Mouse (Mus musculus) intestine, postnatal 0 days (tissue): ENCODE results near the gene Rangap1. TPM values are rescaled to one million over a fixed set of nuclear protein-coding genes. Genes with fewer than 3 reads are reported as not detected.

ENCODE experiments used
- ATAC-seq: fragments of 200-750 bp; cut with Nextera tagmentation; 2 replicates; pipeline ENCODE4 v1.8.0; 2017; ENCODE audit warnings: mild to moderate bottlenecking, moderate TSS enrichment, moderate library complexity
- H3K27ac ChIP-seq: fragments of 300-500 bp; sonication (generic); 2 replicates; pipeline ENCODE4 v1.5.1; 2014; ENCODE audit warnings: mild to moderate bottlenecking, low read depth, low read length, moderate library complexity
- H3K27me3 ChIP-seq: fragments of 300-500 bp; sonication (generic); replicated peaks from 2 replicates; pipeline ENCODE4 v1.6.1; 2014; ENCODE audit warnings: low read length, mixed read lengths; ENCODE audit not compliant: control insufficient read depth, insufficient read depth
- H3K36me3 ChIP-seq: fragments of 300-500 bp; sonication (generic); 2 replicates; pipeline ENCODE4 v1.6.1; 2014; ENCODE audit warnings: mild to moderate bottlenecking, moderate library complexity; ENCODE audit not compliant: control insufficient read depth, insufficient read depth
- H3K4me1 ChIP-seq: fragments of 300-500 bp; sonication (generic); replicated peaks from 2 replicates; pipeline ENCODE4 v1.6.1; 2014; ENCODE audit warnings: antibody characterized with exemption, low read length, mixed read lengths; ENCODE audit not compliant: control insufficient read depth, insufficient read depth
- H3K4me2 ChIP-seq: fragments of 300-500 bp; sonication (generic); replicated peaks from 2 replicates; pipeline ENCODE4 v1.6.1; 2014; ENCODE audit warnings: low read depth, mild to moderate bottlenecking, moderate library complexity
- H3K4me3 ChIP-seq: fragments of 300-500 bp; sonication (generic); 2 replicates; pipeline ENCODE4 v1.5.1; 2014; ENCODE audit warnings: low read depth, low read length
- H3K9ac ChIP-seq: fragments of 300-500 bp; sonication (generic); 2 replicates; pipeline ENCODE4 v1.6.1; 2014; ENCODE audit warnings: mild to moderate bottlenecking, low read depth, low read length
- H3K9me3 ChIP-seq: fragments of 300-500 bp; sonication (generic); 2 replicates; pipeline ENCODE4 v1.6.1; 2016; ENCODE audit warnings: mixed run types; ENCODE audit not compliant: control insufficient read depth
- CTCF ChIP-seq: sonication (generic); IDR thresholded peaks from 2 replicates; pipeline ENCODE4 v1.5.1; 2016; ENCODE audit warnings: low read depth, mild to moderate bottlenecking, control low read depth, antibody characterized with exemption, moderate library complexity
- WGBS: fragments of 180-500 bp; shearing (Covaris S2); extraction: QIAGEN DNeasy Blood & Tissue Kit; methylation state at CpG from one replicate; pipeline ENCODE4 v1.1.7; 2014; 5-methylcytosine and 5-hydroxymethylcytosine counted together
- polyA plus RNA-seq: library from polyadenylated mRNA; unstranded; fragments of >200 nt; fragmentation: Nextera tagmentation; extraction: Ambion mirVana; gene quantifications from 2 replicates; pipeline ENCODE4 v1.2.1, GENCODE M21; 2015

The Rangap1 gene
- polyA plus RNA-seq, 1 experiment from 2014 or later: 21.9 TPM

DNA sequence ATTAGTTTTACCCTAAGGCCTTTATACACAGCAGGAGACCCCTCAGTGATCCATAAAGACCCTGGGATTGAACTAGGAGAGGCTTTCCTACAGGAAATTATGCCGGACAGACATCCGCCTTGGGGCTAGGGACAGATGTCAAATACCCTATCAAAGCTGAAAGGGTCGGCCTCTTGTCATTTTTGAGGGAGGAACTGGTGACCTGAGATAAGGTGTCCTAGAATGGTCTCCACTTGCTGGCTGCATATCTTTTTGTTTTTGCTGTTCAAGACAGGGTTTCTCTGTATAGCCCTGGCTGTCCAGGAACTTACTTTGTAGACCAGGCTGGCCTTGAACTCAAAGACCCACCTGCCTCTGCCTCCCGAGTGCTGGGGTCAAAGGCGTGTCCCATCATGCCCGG is 19.2 kb upstream of the Rangap1 start:
- H3K27me3 ChIP-seq: peaks cover 57% of the 10 kb centered on the region
- TF ChIP-seq CTCF: no peak
- no peak overlapping the region for H3K27ac ChIP-seq
- ATAC-seq: no peak
- H3K4me2 ChIP-seq: no peak overlapping the region
- H3K9ac ChIP-seq: no peak overlapping the region
- H3K4me1 ChIP-seq: no peaks in the 10 kb centered on the region
- no peaks in the 10 kb centered on the region for H3K9me3 ChIP-seq
- no peak overlapping the region for H3K4me3 ChIP-seq
- H3K36me3 ChIP-seq: peaks cover 7% of the 10 kb centered on the region
- 94% methylated on average over 6 of the region's 6 CpGs for WGBS

- Histone ChIP-seq H3K4me2 (no peak overlapping the region), H3K9me3 (no peaks in the 10 kb centered on the region), H3K9ac (no peak overlapping the region), H3K27me3 (peaks cover 71% of the 10 kb centered on the region), H3K27ac (no peak overlapping the region), H3K4me1 (no peaks in the 10 kb centered on the region), H3K4me3 (no peak overlapping the region), H3K36me3 (no peaks in the 10 kb centered on the region)
- peak; percentile 36; the same call in 1 of the 2 replicates for TF ChIP-seq CTCF
- WGBS: 88% methylated on average over 3 of the region's 3 CpGs
- no peak for ATAC-seq
These were observed 16.6 kb upstream of the Rangap1 start for GRCm38 (mm10) chr15:81761959-81762358.

DNA sequence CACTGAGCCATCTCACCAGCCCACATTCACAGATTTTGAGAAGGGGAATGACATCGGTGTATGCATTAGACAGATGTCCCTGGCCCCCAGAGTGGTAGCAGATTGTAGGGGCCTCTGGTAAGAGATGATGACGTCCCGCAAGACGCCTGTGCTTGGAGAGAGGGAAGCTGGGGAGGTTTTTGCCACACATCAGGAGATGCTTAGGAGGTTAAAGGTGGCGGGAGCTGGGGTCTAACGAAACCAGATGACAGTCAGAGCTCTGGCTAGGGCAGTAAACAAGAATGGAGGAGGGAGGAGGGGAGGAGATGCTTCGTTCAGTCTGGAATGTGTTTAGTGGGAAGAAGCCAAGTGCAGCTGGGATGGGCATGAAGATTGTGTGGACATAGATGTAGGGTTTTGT is 16.1 kb upstream of the Rangap1 start:
- H3K9me3 ChIP-seq: no peaks in the 10 kb centered on the region
- H3K27ac ChIP-seq: no peak overlapping the region
- WGBS: 92% methylated on average over 7 of the region's 7 CpGs
- H3K9ac ChIP-seq: no peak overlapping the region
- no peak for ATAC-seq
- no peak overlapping the region for H3K4me3 ChIP-seq
- peaks cover 66% of the 10 kb centered on the region for H3K27me3 ChIP-seq
- no peaks in the 10 kb centered on the region for H3K4me1 ChIP-seq
- TF ChIP-seq CTCF: no peak
- no peaks in the 10 kb centered on the region for H3K36me3 ChIP-seq
- H3K4me2 ChIP-seq: no peak overlapping the region

- H3K4me2 ChIP-seq: no peak overlapping the region
- TF ChIP-seq CTCF: no peak
- 84% methylated on average over 5 of the region's 5 CpGs for WGBS
- H3K9me3 ChIP-seq: no peaks in the 10 kb centered on the region
- H3K27me3 ChIP-seq: peaks cover 61% of the 10 kb centered on the region
- H3K4me3 ChIP-seq: no peak overlapping the region
- H3K4me1 ChIP-seq: no peaks in the 10 kb centered on the region
- no peak for ATAC-seq
- H3K36me3 ChIP-seq: no peaks in the 10 kb centered on the region
- no peak overlapping the region for H3K9ac ChIP-seq
- H3K27ac ChIP-seq: no peak overlapping the region
These were observed 15.2 kb upstream of the Rangap1 start for GRCm38 (mm10) chr15:81760361-81761079.

DNA sequence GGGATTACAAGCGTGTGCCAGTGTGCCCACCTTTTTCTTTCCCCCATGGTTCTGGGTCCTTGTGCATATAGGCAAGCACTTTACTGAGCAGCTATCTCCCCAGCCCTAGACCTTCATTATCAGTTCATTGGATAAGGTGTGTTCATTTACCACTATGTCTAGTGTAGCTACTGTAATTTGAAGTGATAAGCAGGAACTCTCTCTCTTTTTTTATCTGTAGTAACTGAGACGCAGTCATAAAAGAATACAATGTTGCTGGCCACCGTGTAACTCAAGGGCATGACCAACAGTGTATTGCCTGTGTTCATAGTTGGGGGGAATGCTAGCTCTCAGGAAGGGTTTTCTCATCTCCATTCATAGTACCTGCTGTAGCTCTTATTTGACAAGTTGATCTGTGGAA is 14.2 kb upstream of the Rangap1 start:
- no peak for TF ChIP-seq CTCF
- Histone ChIP-seq H3K4me1 (no peaks in the 10 kb centered on the region), H3K9ac (no peak overlapping the region), H3K27me3 (peaks cover 64% of the 10 kb centered on the region), H3K9me3 (no peaks in the 10 kb centered on the region), H3K27ac (no peak overlapping the region), H3K36me3 (no peaks in the 10 kb centered on the region), H3K4me2 (no peak overlapping the region), H3K4me3 (no peak overlapping the region)
- ATAC-seq: peak; percentile 43; the same call in 1 of the 2 replicates
- 55% methylated on average over 3 of the region's 3 CpGs for WGBS

- TF ChIP-seq CTCF: no peak
- no peak overlapping the region for H3K4me2 ChIP-seq
- H3K27me3 ChIP-seq: peaks cover 68% of the 10 kb centered on the region
- no peak overlapping the region for H3K4me3 ChIP-seq
- no peak for ATAC-seq
- WGBS: 87% methylated on average over 5 of the region's 5 CpGs
- H3K9me3 ChIP-seq: 0 out of 2 replicates have a peak, but pooled peaks cover 2% of the 10 kb centered on the region
- no peak overlapping the region for H3K27ac ChIP-seq
- no peak overlapping the region for H3K9ac ChIP-seq
- H3K4me1 ChIP-seq: no peaks in the 10 kb centered on the region
- H3K36me3 ChIP-seq: no peaks in the 10 kb centered on the region; the same call in 1 of the 2 replicates
These were observed 13.4 kb upstream of the Rangap1 start for GRCm38 (mm10) chr15:81758701-81759100.
